Mouse (Mus musculus): ENCODE data around the gene Fbxl8. TPM values are rescaled to one million over a fixed set of nuclear protein-coding genes. Genes with fewer than 3 reads are reported as not detected.
"Not testable (repeated sequence)": the region's sequence is repeated elsewhere in the genome, so short reads cannot be mapped to it uniquely, and the experiment has no call there.

Fbxl8 gene
- polyA plus RNA-seq, 1 experiment = 6.2 TPM

DNA sequence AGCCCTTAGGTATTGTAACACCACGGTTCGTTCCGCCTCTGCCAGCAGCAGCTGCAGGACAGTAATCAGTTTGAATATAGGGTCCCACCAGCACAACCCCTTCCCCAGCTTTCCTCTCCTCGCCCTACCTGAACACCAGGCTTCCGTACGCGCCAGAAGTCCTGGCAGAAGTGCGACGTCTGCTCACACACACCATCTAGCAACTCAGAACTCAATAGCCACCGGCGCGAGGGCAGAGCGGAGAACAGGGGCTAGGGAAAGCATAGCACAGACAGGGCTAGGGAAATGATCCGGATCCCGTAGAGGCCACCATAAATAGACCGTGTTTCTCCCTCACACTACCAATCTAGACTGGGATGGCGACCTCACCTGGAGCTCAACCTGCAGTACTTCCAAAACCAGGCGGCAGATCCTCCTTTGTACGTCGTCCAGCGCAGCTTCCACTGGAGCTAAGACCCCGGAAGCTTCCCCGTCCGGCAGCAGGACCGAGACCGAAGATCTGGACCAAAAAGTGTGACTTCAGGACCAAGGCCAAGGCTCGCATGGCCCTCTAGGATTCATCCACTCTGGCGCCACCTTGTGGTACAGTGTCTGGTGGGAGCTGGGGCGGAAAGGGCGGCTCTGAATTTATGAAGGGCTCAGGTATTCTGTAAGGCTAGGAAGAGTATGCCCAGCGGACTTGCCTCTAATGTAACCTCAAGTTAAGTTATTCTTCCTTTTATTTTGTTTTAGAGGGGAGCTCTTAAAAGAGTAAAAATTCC lies 26.3 kb downstream of the Fbxl8 start:
- peaks cover 70% of the 10 kb centered on the region for H3K4me1 ChIP-seq
- peaks cover 29% of the 10 kb centered on the region for H3K36me3 ChIP-seq (replicated peaks; ENCODE audit: low read length)
- no peak for TF ChIP-seq GATA1 (IDR thresholded peaks at IDR 0.05; ENCODE audit: borderline replicate concordance, low read length)
- TF ChIP-seq FLI1 (IDR thresholded peaks at IDR 0.05; ENCODE audit: low read length) = no peak
- H3K9me3 ChIP-seq = no peaks in the 10 kb centered on the region
- H3K4me3 ChIP-seq (replicated peaks) = peak overlapping the region; percentile 94
- peaks cover 2% of the 10 kb centered on the region for H3K27me3 ChIP-seq (replicated peaks)

DNA sequence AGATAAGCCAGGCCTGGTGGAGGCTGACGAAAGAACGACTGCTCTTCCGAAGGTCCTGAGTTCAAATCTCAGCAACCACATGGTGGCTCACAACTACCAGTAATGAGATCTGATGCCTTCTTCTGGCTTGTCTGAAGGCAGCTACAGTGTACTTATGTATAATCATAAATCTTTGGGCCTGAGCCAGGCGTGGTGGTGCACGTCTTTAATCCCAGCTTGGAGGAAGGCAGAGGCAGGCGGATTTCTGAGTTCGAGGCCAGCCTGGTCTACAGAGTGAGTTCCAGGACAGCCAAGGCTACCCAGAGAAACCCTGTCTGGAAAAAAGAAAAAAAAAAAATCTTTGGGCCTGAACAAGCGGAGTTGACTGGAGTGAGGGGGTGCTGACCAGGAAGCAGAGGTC lies 26.9 kb downstream of the Fbxl8 start:
- not testable (repeated sequence) for H3K9me3 ChIP-seq; H3K4me3 ChIP-seq (replicated peaks)

DNA sequence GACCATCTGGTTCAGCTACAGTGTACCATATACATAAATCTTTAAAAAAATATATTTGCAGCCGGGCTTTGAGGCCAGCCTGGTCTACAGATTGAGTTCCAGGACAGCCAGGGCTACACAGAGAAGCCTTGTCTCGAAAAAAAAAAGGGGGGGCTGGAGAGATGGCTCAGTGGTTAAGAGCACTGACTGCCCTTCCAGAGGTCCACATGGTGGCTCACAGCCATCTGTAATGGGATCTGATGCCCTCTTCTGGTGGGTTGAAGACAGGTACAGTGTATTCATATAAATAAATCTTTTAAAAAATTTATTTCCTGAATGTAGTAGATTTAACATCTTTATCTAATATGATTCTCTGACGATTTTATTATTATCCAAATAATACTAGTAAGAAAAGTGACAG lies 27.4 kb downstream of the Fbxl8 start:
- Histone ChIP-seq H3K36me3 (replicated peaks; ENCODE audit: low read length) (peaks cover 29% of the 10 kb centered on the region), H3K4me1 (peaks cover 74% of the 10 kb centered on the region)
- H3K4me3 ChIP-seq (replicated peaks); H3K27me3 ChIP-seq (replicated peaks); H3K9me3 ChIP-seq: not testable (repeated sequence)

More for the DNA sequence above, 26.9 kb downstream of the Fbxl8 start:
- Histone ChIP-seq H3K4me1 (peaks cover 72% of the 10 kb centered on the region), H3K36me3 (replicated peaks; ENCODE audit: low read length) (peaks cover 29% of the 10 kb centered on the region)
- not testable (repeated sequence) for H3K27me3 ChIP-seq (replicated peaks)

DNA sequence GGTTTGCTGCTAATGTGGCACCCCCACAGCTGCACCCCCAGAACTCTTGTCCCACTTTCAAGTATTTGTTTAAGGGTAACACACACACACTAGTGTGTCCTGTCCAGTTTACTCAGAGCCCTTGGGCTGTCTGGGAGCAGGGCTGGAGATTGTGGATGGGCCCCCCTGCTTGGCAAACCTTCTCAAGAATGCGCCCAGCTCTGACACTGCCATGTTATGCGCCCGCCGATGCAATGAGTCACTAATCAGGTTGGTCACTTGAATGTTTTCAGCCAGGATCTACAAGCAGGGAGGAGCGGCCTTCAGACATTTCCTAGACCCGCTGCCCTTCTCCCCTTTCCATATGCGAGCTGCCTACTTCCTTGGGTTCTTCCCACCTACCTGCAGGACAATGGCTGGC lies 28.0 kb downstream of the Fbxl8 start:
- H3K9me3 ChIP-seq = no peaks in the 10 kb centered on the region
- H3K36me3 ChIP-seq (replicated peaks; ENCODE audit: low read length) = peaks cover 29% of the 10 kb centered on the region
- H3K4me3 ChIP-seq (replicated peaks) = no peak overlapping the region
- TF ChIP-seq FLI1 (IDR thresholded peaks at IDR 0.05; ENCODE audit: low read length) (no peak), GATA1 (IDR thresholded peaks at IDR 0.05; ENCODE audit: borderline replicate concordance, low read length) (no peak)
- H3K27me3 ChIP-seq (replicated peaks) = no peaks in the 10 kb centered on the region
- peaks cover 78% of the 10 kb centered on the region for H3K4me1 ChIP-seq

DNA sequence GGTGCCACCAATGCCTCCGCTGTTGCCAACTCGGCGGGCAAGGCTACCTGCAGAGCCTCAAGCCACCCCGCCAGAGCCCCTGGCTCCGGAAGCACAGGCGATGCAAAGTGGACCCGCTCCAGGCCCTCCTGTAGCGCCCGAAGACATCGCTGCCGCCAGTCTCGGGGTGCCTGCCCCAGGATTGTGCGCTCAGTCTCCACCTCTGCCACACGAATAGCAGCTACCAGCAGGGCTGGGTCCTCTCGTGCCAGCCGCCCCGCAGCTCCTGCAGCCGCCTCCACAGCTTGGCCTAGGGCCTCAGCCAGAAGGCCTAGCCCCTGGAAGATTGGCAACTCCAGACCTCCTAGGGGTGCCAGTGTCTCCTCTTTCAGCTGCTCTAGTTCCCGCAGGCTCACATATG lies 29.0 kb downstream of the Fbxl8 start:
- Histone ChIP-seq H3K4me3 (replicated peaks) (peak overlapping the region; percentile 14), H3K9me3 (no peaks in the 10 kb centered on the region), H3K36me3 (replicated peaks; ENCODE audit: low read length) (peaks cover 30% of the 10 kb centered on the region), H3K27me3 (replicated peaks) (no peaks in the 10 kb centered on the region), H3K4me1 (peaks cover 82% of the 10 kb centered on the region)
- TF ChIP-seq GATA1 (IDR thresholded peaks at IDR 0.05; ENCODE audit: borderline replicate concordance, low read length) = no peak
- no peak for TF ChIP-seq FLI1 (IDR thresholded peaks at IDR 0.05; ENCODE audit: low read length)

DNA sequence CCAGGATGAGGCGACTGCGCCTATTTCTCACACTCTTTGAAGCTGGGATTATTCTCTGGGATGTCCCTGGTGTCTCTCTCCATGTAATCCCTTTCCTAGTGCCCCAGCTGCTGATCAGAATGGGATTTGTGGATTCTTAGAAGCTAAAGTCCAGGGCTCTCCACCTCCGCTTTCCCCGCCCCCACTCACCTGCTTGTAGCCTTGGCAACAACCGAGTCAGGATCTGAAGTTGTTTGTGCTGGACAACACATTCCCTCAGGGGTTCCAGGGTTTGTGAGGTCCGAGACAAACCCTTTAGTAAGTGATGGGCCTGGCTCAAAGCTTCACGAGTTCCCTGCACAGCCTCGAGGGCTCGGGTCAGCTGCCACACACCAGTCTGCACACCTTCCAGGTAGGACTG lies 30.3 kb downstream of the Fbxl8 start:
- peaks cover 81% of the 10 kb centered on the region for H3K4me1 ChIP-seq
- H3K36me3 ChIP-seq (replicated peaks; ENCODE audit: low read length) = peaks cover 42% of the 10 kb centered on the region
- peak overlapping the region; percentile 97 for H3K4me3 ChIP-seq (replicated peaks)
- no peak for TF ChIP-seq GATA1 (IDR thresholded peaks at IDR 0.05; ENCODE audit: borderline replicate concordance, low read length)
- TF ChIP-seq FLI1 (IDR thresholded peaks at IDR 0.05; ENCODE audit: low read length) = no peak
- H3K27me3 ChIP-seq (replicated peaks) = no peaks in the 10 kb centered on the region
- H3K9me3 ChIP-seq = no peaks in the 10 kb centered on the region

DNA sequence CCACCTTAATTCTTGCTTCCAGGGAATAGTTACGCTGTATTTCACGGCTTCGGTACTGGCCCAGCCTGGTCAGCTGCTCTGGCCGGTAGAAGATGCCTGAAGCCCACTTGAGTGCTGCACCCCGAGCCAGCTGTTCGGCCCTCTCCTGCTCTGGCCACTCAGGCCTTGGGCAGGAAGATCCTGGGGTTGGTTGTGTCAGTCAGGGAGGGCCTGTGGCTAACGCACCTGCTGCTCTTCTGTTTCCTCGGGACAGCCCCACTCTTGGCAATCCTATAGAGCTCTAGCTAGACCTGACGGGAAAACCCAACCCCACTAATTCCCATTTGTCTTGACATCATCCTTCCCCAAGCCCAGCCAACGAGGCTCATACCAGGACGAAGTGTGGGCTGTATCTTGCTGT lies 30.8 kb downstream of the Fbxl8 start:
- Histone ChIP-seq H3K9me3 (no peaks in the 10 kb centered on the region), H3K4me1 (peaks cover 81% of the 10 kb centered on the region), H3K4me3 (replicated peaks) (peak overlapping the region; percentile 97), H3K36me3 (replicated peaks; ENCODE audit: low read length) (peaks cover 47% of the 10 kb centered on the region), H3K27me3 (replicated peaks) (no peaks in the 10 kb centered on the region)
- no peak for TF ChIP-seq FLI1 (IDR thresholded peaks at IDR 0.05; ENCODE audit: low read length)
- no peak for TF ChIP-seq GATA1 (IDR thresholded peaks at IDR 0.05; ENCODE audit: borderline replicate concordance, low read length)

DNA sequence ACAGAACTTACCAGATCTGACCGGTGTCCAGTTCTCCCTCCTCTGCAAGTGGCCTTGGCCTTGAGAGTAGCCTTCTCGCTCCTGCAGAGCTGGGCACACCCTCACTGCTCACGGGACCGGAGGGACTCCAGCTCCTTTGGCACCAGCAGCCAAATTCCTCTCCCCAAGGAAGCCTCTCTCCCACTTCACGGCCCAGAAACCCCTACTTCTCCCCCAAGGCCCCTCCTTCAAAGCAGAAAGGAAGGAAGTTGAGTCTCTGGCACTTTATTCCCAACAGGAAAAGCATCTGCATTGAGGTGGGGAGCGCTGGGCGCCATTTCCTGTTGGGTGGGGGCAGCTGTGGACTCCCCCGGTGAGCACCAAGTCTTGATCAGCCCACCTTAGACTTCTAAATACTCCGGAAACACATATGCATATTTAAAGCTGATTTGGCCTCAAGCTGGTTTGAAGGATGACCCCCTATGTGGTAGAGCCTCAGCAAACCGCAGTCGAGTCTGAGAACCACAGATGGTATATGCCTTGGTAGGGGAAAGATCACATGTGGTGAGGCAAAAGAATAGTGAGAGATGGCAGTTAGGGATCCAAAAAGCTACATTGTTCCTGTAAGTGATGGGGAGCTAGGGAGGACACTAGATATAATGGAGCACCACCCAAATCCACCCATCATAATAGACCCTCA lies 31.6 kb downstream of the Fbxl8 start, which contains the start of gene Exoc3l:
Gene Exoc3l (minus strand): TSS at position 207 of the 679 bp plus-strand sequence.
- no peak for TF ChIP-seq GATA1 (IDR thresholded peaks at IDR 0.05; ENCODE audit: borderline replicate concordance, low read length)
- TF ChIP-seq FLI1 (IDR thresholded peaks at IDR 0.05; ENCODE audit: low read length) = no peak
- Histone ChIP-seq H3K9me3 (no peaks in the 10 kb centered on the region), H3K27me3 (replicated peaks) (no peaks in the 10 kb centered on the region), H3K4me1 (peaks cover 81% of the 10 kb centered on the region), H3K4me3 (replicated peaks) (peak within 1 kb of the TSS; percentile 97), H3K36me3 (replicated peaks; ENCODE audit: low read length) (peaks cover 54% of the 10 kb centered on the region)

DNA sequence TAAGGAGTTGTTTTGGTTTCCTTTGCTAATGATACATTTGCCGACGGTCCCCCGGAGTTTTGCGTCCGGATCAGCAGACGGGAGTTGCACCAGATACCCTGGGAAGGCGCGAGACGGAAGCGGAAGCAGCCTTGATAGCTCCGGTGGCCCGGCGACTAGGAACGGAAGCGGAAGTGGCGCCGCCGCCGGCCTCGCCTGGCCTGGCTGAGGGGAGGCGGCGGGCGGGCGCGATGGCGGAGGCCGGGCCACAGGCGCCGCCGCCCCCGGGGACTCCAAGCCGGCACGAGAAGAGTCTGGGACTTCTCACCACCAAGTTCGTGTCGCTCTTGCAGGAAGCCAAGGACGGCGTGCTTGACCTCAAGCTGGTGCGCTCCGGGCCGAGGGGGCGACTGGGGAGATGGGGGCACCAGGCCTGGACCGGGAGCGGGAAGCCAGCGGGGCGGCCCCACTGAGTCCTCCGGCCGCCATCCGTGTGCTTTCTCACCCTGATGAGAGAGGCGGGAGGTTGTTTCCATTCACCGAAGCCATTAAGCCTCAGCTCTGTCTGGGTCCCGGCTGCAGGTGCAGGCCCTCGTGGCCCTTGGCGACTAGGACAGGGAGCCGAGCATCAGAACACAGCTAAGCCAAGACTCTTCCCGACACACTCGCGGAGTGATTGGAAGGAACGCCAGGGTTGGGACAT lies 33.2 kb downstream of the Fbxl8 start, which contains the start of gene E2f4:
Gene E2f4 (plus strand): TSS at position 153 of the 682 bp plus-strand sequence.
- Histone ChIP-seq H3K27me3 (replicated peaks) (no peaks in the 10 kb centered on the region), H3K4me1 (peaks cover 93% of the 10 kb centered on the region), H3K36me3 (replicated peaks; ENCODE audit: low read length) (peaks cover 63% of the 10 kb centered on the region), H3K9me3 (no peaks in the 10 kb centered on the region), H3K4me3 (replicated peaks) (peak within 1 kb of the TSS; percentile 97)
- peak; percentile 61; the same call in 1 of the 2 replicates for TF ChIP-seq FLI1 (IDR thresholded peaks at IDR 0.05; ENCODE audit: low read length)
- no peak for TF ChIP-seq GATA1 (IDR thresholded peaks at IDR 0.05; ENCODE audit: borderline replicate concordance, low read length)

Data from megakaryocyte, embryonic 14.5 days (primary cell).